In the genomic region with DNA sequence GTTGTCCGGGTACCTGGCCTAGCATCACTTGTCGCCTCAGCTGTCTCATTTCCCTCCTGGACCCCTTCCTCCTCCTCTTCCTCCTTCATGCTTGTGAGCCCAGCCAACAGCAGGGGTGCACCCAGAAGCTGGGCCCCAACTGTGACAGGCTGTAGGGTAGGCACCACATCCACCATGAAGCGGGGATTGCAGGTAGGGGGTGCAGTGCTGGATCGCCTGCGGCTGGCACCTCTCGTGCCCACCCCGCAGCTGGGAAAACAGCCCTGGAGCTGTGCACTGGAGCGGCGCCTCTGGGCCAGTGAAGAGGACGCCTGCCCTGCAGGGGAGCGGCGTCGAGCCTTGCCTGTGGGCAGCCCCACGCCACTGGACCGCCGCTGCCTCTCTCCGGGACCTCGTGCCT, we compare ENCODE assay signal across 13 mouse cellular contexts. TPM values are rescaled to one million over a fixed set of nuclear protein-coding genes. Genes with fewer than 3 reads are reported as not detected.
A peak's percentile ranks its signal among the peaks of the same experiment; 100 is the strongest.
DNase-seq lines count a peak whose midpoint lies in the region; ATAC-seq and TF ChIP-seq lines count a peak whose summit lies in the region.
"Had no signal": no experiment of that assay in that cellular context is flagged by ENCODE, and none has a peak within 500 bp of the region (broad histone marks: within the 10 kb centered on the region; RNA-seq: fewer than 3 reads in every experiment).

A gene (plus strand): TSS at position 221 of the 400 bp plus-strand sequence.

- peak within 1 kb of the TSS; percentile 85 for H3K27ac ChIP-seq in forebrain, embryonic 10.5 days
- no peak within 1 kb of the TSS for H3K27ac ChIP-seq in forebrain, embryonic 14.5 days (ENCODE audit: low read depth, low read length)
- H3K27ac ChIP-seq in hindbrain, embryonic 11.5 days (ENCODE audit: low read depth, low read length), result no peak within 1 kb of the TSS
- H3K27ac ChIP-seq in hindbrain, embryonic 12.5 days, result no peak within 1 kb of the TSS
- H3K27ac ChIP-seq in limb, embryonic 10.5 days, result peak within 1 kb of the TSS; percentile 59
- H3K27ac ChIP-seq: midbrain, embryonic 15.5 days had no signal

- TF ChIP-seq CTCF in E14TG2a.4 (conservative IDR thresholded peaks at IDR 0.05; ENCODE audit: low read length), result no peak

- H3K27me3 ChIP-seq in forebrain, embryonic 10.5 days (ENCODE audit: poor library complexity, severe bottlenecking), result no peaks in the 10 kb centered on the region
- H3K27me3 ChIP-seq in forebrain, embryonic 14.5 days (replicated peaks; ENCODE audit: control insufficient read depth, insufficient read depth, low read length), result no peaks in the 10 kb centered on the region
- no peaks in the 10 kb centered on the region for H3K27me3 ChIP-seq in hindbrain, embryonic 11.5 days (ENCODE audit: control insufficient read depth, insufficient read depth, low read length)
- H3K27me3 ChIP-seq in hindbrain, embryonic 12.5 days, result no peaks in the 10 kb centered on the region
- no peaks in the 10 kb centered on the region for H3K27me3 ChIP-seq in E14TG2a.4 (ENCODE audit: insufficient read depth, low read length)
- no peaks in the 10 kb centered on the region for H3K27me3 ChIP-seq in limb, embryonic 10.5 days (ENCODE audit: low read depth, poor library complexity, severe bottlenecking)
- H3K27me3 ChIP-seq: embryonic facial prominence, embryonic 12.5 days had no signal

- H3K4me1 ChIP-seq in forebrain, embryonic 10.5 days, result peaks cover 63% of the 10 kb centered on the region
- H3K4me1 ChIP-seq in forebrain, embryonic 14.5 days (ENCODE audit: control insufficient read depth, insufficient read depth, low read length), result peaks cover 29% of the 10 kb centered on the region
- peaks cover 12% of the 10 kb centered on the region for H3K4me1 ChIP-seq in hindbrain, embryonic 11.5 days (replicated peaks; ENCODE audit: control insufficient read depth, insufficient read depth, low read length)
- peaks cover 45% of the 10 kb centered on the region for H3K4me1 ChIP-seq in hindbrain, embryonic 12.5 days
- peaks cover 71% of the 10 kb centered on the region for H3K4me1 ChIP-seq in E14TG2a.4 (replicated peaks; ENCODE audit: low read depth, low read length)
- H3K4me1 ChIP-seq in limb, embryonic 10.5 days, result peaks cover 51% of the 10 kb centered on the region

- WGBS in forebrain, embryonic 10.5 days, result 86% methylated on average over 18 of the region's 18 CpGs
- WGBS in forebrain, embryonic 14.5 days, result 81% methylated on average over 18 of the region's 18 CpGs
- 87% methylated on average over 18 of the region's 18 CpGs for WGBS in hindbrain, embryonic 11.5 days
- WGBS in hindbrain, embryonic 12.5 days, result 83% methylated on average over 18 of the region's 18 CpGs
- WGBS in limb, embryonic 10.5 days, result 89% methylated on average over 18 of the region's 18 CpGs

- no peak within 1 kb of the TSS for H3K4me2 ChIP-seq in forebrain, embryonic 14.5 days (ENCODE audit: low read length)
- H3K4me2 ChIP-seq in hindbrain, embryonic 11.5 days (replicated peaks; ENCODE audit: low read depth, low read length), result 0 out of 2 replicates have a peak within 1 kb of the TSS, but pooled peaks have one; percentile 5
- H3K4me2 ChIP-seq in hindbrain, embryonic 12.5 days (replicated peaks), result no peak within 1 kb of the TSS
- H3K4me2 ChIP-seq: embryonic facial prominence, embryonic 12.5 days; midbrain, embryonic 15.5 days had no signal

- no peak within 1 kb of the TSS for H3K4me3 ChIP-seq in forebrain, embryonic 10.5 days
- no peak within 1 kb of the TSS for H3K4me3 ChIP-seq in forebrain, embryonic 14.5 days (ENCODE audit: low read depth, low read length)
- no peak within 1 kb of the TSS for H3K4me3 ChIP-seq in hindbrain, embryonic 11.5 days (ENCODE audit: low read depth, low read length)
- no peak within 1 kb of the TSS for H3K4me3 ChIP-seq in hindbrain, embryonic 12.5 days
- H3K4me3 ChIP-seq in E14TG2a.4 (replicated peaks; ENCODE audit: low read length), result peak within 1 kb of the TSS; percentile 60
- no peak within 1 kb of the TSS for H3K4me3 ChIP-seq in limb, embryonic 10.5 days
- H3K4me3 ChIP-seq: embryonic facial prominence, embryonic 12.5 days; midbrain, embryonic 15.5 days had no signal

- peaks cover 27% of the 10 kb centered on the region for H3K36me3 ChIP-seq in forebrain, embryonic 10.5 days (replicated peaks)
- 0 out of 2 replicates have a peak, but pooled peaks cover 4% of the 10 kb centered on the region for H3K36me3 ChIP-seq in forebrain, embryonic 14.5 days (ENCODE audit: control insufficient read depth, insufficient read depth, low read length)
- 0 out of 2 replicates have a peak, but pooled peaks cover 2% of the 10 kb centered on the region for H3K36me3 ChIP-seq in hindbrain, embryonic 11.5 days (ENCODE audit: control insufficient read depth, insufficient read depth, low read length)
- H3K36me3 ChIP-seq in hindbrain, embryonic 12.5 days, result 0 out of 2 replicates have a peak, but pooled peaks cover 3% of the 10 kb centered on the region
- peaks cover 22% of the 10 kb centered on the region for H3K36me3 ChIP-seq in E14TG2a.4 (ENCODE audit: insufficient read depth, low read length)
- H3K36me3 ChIP-seq in limb, embryonic 10.5 days, result peaks cover 38% of the 10 kb centered on the region
- H3K36me3 ChIP-seq: midbrain, embryonic 15.5 days had no signal

- no peak for ATAC-seq in forebrain, embryonic 14.5 days
- ATAC-seq in hindbrain, embryonic 11.5 days (ENCODE audit: low FRiP score), result no peak
- no peak for ATAC-seq in hindbrain, embryonic 12.5 days (ENCODE audit: low FRiP score)
- ATAC-seq in activated CD4-positive, CD25-positive, alpha-beta regulatory T cell, adult 4 months, result no peak
- ATAC-seq: midbrain, embryonic 15.5 days had no signal

- DNase-seq in forebrain, embryonic 10.5 days (ENCODE audit: extremely low spot score, low spot score), result no peak
- DNase-seq in forebrain, embryonic 14.5 days (ENCODE audit: low spot score), result no peak
- DNase-seq in hindbrain, embryonic 11.5 days (ENCODE audit: low spot score), result no peak
- DNase-seq in limb, embryonic 10.5 days (ENCODE audit: low spot score), result no peak
- no peak for DNase-seq in ovary, postnatal 36 days (ENCODE audit: low spot score)
- DNase-seq: B cell, adult 2 months; kidney, postnatal 14 days; left cerebral cortex, postnatal 4 days had no signal

- no peaks in the 10 kb centered on the region for H3K9me3 ChIP-seq in forebrain, embryonic 10.5 days
- no peaks in the 10 kb centered on the region for H3K9me3 ChIP-seq in forebrain, embryonic 14.5 days (replicated peaks; ENCODE audit: control insufficient read depth, low read length)
- no peaks in the 10 kb centered on the region for H3K9me3 ChIP-seq in hindbrain, embryonic 11.5 days (ENCODE audit: control insufficient read depth, low read length)
- H3K9me3 ChIP-seq in hindbrain, embryonic 12.5 days (replicated peaks), result no peaks in the 10 kb centered on the region
- no peaks in the 10 kb centered on the region for H3K9me3 ChIP-seq in E14TG2a.4 (ENCODE audit: low read length)
- no peaks in the 10 kb centered on the region for H3K9me3 ChIP-seq in limb, embryonic 10.5 days (replicated peaks)
- H3K9me3 ChIP-seq: embryonic facial prominence, embryonic 12.5 days; midbrain, embryonic 15.5 days had no signal

- H3K9ac ChIP-seq in forebrain, embryonic 14.5 days (ENCODE audit: low read length), result no peak within 1 kb of the TSS
- H3K9ac ChIP-seq in hindbrain, embryonic 11.5 days (ENCODE audit: low read depth, low read length), result peak within 1 kb of the TSS; percentile 42; the same call in 1 of the 2 replicates
- no peak within 1 kb of the TSS for H3K9ac ChIP-seq in hindbrain, embryonic 12.5 days
- H3K9ac ChIP-seq: embryonic facial prominence, embryonic 12.5 days; midbrain, embryonic 15.5 days had no signal

RNA-seq across cellular contexts. Expression of the gene that starts here (rescaled TPM):
- 0.44 and 0.52 TPM in 2 replicates for polyA plus RNA-seq in forebrain, embryonic 10.5 days (2016; fragmentation: Nextera tagmentation; extraction: Ambion mirVana)
- 0.20 and 0.30 TPM in 2 replicates for polyA plus RNA-seq in forebrain, embryonic 14.5 days (2014; fragmentation: Nextera tagmentation; extraction: Ambion mirVana)
- polyA plus RNA-seq in hindbrain, embryonic 11.5 days (2014; fragmentation: Nextera tagmentation; extraction: Ambion mirVana), result 0.27 and 0.37 TPM in 2 replicates
- 0.50 and 0.57 TPM in 2 replicates for polyA plus RNA-seq in hindbrain, embryonic 12.5 days (2016; fragmentation: Nextera tagmentation; extraction: Ambion mirVana)
- 0.33 and 0.56 TPM in 2 replicates for polyA plus RNA-seq in limb, embryonic 10.5 days (2016; fragmentation: Nextera tagmentation; extraction: Ambion mirVana)
- 1 to 10 TPM; 1.6 to 2.4 TPM for polyA plus RNA-seq in activated CD4-positive, CD25-positive, alpha-beta regulatory T cell, adult 4 months (2017; shearing (Covaris generic))

Comparison
In these comparisons a context has a peak if more than half of its experiments do, and no peak if none do; other contexts are left out.
1. H3K27ac ChIP-seq: peak in forebrain, embryonic 10.5 days (single experiment) and limb, embryonic 10.5 days (single experiment); none in forebrain, embryonic 14.5 days (single experiment), hindbrain, embryonic 11.5 days (single experiment) and hindbrain, embryonic 12.5 days (single experiment).